Mouse (Mus musculus): ENCODE measurements around the gene Klra1. TPM values are rescaled to one million over a fixed set of nuclear protein-coding genes. Genes with fewer than 3 reads are reported as not detected.

Klra1 gene
- polyA plus RNA-seq, 1 experiment from 2014 or later = not detected

GRCm38 (mm10) chr6:130337411-130337810 is 49.3 kb downstream of the Klra1 start, which contains the start of gene Klra3:
Klra3 (minus strand) TSS chr6:130337574.
- no peaks in the 10 kb centered on the region for H3K36me3 ChIP-seq (ENCODE audit: insufficient read depth, low read length)
- TF ChIP-seq EP300 (IDR thresholded peaks at IDR 0.05) (no peak), CTCF (IDR thresholded peaks at IDR 0.05) (no peak)
- H3K9me3 ChIP-seq (ENCODE audit: low read length) = no peaks in the 10 kb centered on the region
- DNase-seq (ENCODE audit: low spot score) (no peak), ATAC-seq (no peak)
- H3K4me2 ChIP-seq (replicated peaks; ENCODE audit: low read depth, low read length) = no peak within 1 kb of the TSS
- no peaks in the 10 kb centered on the region for H3K27me3 ChIP-seq (replicated peaks; ENCODE audit: insufficient read depth, low read length)
- no peak within 1 kb of the TSS for H3K4me3 ChIP-seq (ENCODE audit: low read depth, low read length)
- no peak within 1 kb of the TSS for H3K9ac ChIP-seq (replicated peaks; ENCODE audit: low read depth)
- 81% methylated on average over 8 of the region's 8 CpGs for WGBS
- no peak within 1 kb of the TSS for H3K27ac ChIP-seq (ENCODE audit: low read length)
- H3K4me1 ChIP-seq (ENCODE audit: insufficient read depth, low read depth, low read length) = no peaks in the 10 kb centered on the region

Other genes with a start within 250 kb of the Klra1 start
- not detected in 2 replicates for gene Klra9, start 193.8 kb downstream of the Klra1 start, polyA plus RNA-seq (2015; fragmentation: Nextera tagmentation; extraction: Ambion mirVana)
- not detected in 2 replicates for gene Klra7, start 153.6 kb downstream of the Klra1 start, polyA plus RNA-seq (2015; fragmentation: Nextera tagmentation; extraction: Ambion mirVana)
- not detected in 2 replicates for gene Klra10, start 104.9 kb downstream of the Klra1 start, polyA plus RNA-seq (2015; fragmentation: Nextera tagmentation; extraction: Ambion mirVana)
- not detected in 2 replicates for gene Klra3, start 49.3 kb downstream of the Klra1 start, polyA plus RNA-seq (2015; fragmentation: Nextera tagmentation; extraction: Ambion mirVana)